Mouse (Mus musculus) myocyte (in vitro differentiated cells): ENCODE data around the gene Lsm2. TPM values are rescaled to one million over a fixed set of nuclear protein-coding genes. Genes with fewer than 3 reads are reported as not detected.

Source experiments
- H3K27me3 ChIP-seq: one replicate; pipeline ENCODE4 v1.6.1; 2011; ENCODE audit not compliant: control insufficient read depth, insufficient read depth, insufficient read length
- H3K36me3 ChIP-seq: one replicate; pipeline ENCODE4 v1.6.1; 2011; ENCODE audit not compliant: control insufficient read depth, insufficient read depth
- H3K4me2 ChIP-seq: one replicate; pipeline ENCODE4 v1.6.1; 2011; ENCODE audit warnings: low read depth, control low read depth
- H3K4me3 ChIP-seq: one replicate; pipeline ENCODE4 v1.5.1; 2011; ENCODE audit warnings: mild to moderate bottlenecking, control low read depth, moderate library complexity
- H3K79me2 ChIP-seq: one replicate; pipeline ENCODE4 v1.6.1; 2011; ENCODE audit not compliant: control insufficient read depth, insufficient read depth
- H3ac ChIP-seq: one replicate; pipeline ENCODE4 v1.6.1; 2011; ENCODE audit not compliant: control insufficient read depth, insufficient read length
- CEBPB ChIP-seq: IDR thresholded peaks from 2 replicates; pipeline ENCODE4 v1.6.1; 2011; ENCODE audit warnings: mild to moderate bottlenecking, moderate library complexity; ENCODE audit not compliant: poor library complexity, insufficient read depth, severe bottlenecking
- E2F4 ChIP-seq: IDR thresholded peaks from one replicate; pipeline ENCODE4 v1.6.1; 2011; ENCODE audit warnings: mild to moderate bottlenecking, control low read depth, moderate library complexity; ENCODE audit not compliant: insufficient read depth
- MAX ChIP-seq: IDR thresholded peaks from one replicate; pipeline ENCODE4 v1.6.1; 2011; ENCODE audit warnings: low read depth, mild to moderate bottlenecking, control low read depth
- MYOD1 ChIP-seq, 3 experiments: IDR thresholded peaks; one replicate each; pipeline ENCODE4 v1.6.1; 2011; ENCODE audit warnings: control low read depth in 2 of 3, low read depth in 2 of 3, mild to moderate bottlenecking in 2 of 3, moderate library complexity in 1 of 3; ENCODE audit not compliant: insufficient read length in 2 of 3, control insufficient read depth in 1 of 3
- MYOG ChIP-seq, 3 experiments: IDR thresholded peaks; one replicate each; pipeline ENCODE4 v1.6.1; 2011; ENCODE audit warnings: control low read depth in 2 of 3, low read depth in 2 of 3, mild to moderate bottlenecking in 2 of 3; ENCODE audit not compliant: insufficient read length in 2 of 3, control insufficient read depth in 1 of 3, insufficient read depth in 1 of 3
- POLR2A ChIP-seq: IDR thresholded peaks from one replicate; pipeline ENCODE4 v1.6.1; 2011; ENCODE audit warnings: low read depth, mild to moderate bottlenecking, control low read depth, moderate library complexity; ENCODE audit not compliant: insufficient read length
- POLR2AphosphoS2 ChIP-seq: IDR thresholded peaks from one replicate; pipeline ENCODE4 v1.6.1; 2011; ENCODE audit warnings: low read depth, control low read depth; ENCODE audit not compliant: insufficient read length
- REST ChIP-seq: IDR thresholded peaks from one replicate; pipeline ENCODE4 v1.6.1; 2011; ENCODE audit warnings: mild to moderate bottlenecking, control low read depth, moderate library complexity; ENCODE audit not compliant: insufficient read depth, insufficient read length
- SRF ChIP-seq: IDR thresholded peaks from one replicate; pipeline ENCODE4 v1.6.1; 2011; ENCODE audit warnings: low read depth; ENCODE audit not compliant: control insufficient read depth, insufficient read length
- TCF12 ChIP-seq: IDR thresholded peaks from one replicate; pipeline ENCODE4 v1.6.1; 2011; ENCODE audit warnings: mild to moderate bottlenecking, control low read depth; ENCODE audit not compliant: poor library complexity, insufficient read depth, severe bottlenecking
- TCF3 ChIP-seq: IDR thresholded peaks from one replicate; pipeline ENCODE4 v1.6.1; 2011; ENCODE audit warnings: low read depth, control low read depth; ENCODE audit not compliant: insufficient read length
- USF1 ChIP-seq: IDR thresholded peaks from one replicate; pipeline ENCODE4 v1.6.1; 2011; ENCODE audit warnings: low read depth, mild to moderate bottlenecking, control low read depth, moderate library complexity
- polyA plus RNA-seq: library from polyadenylated mRNA; unstranded; fragments of >200 nt; fragmentation: generic; extraction: Trizol; gene quantifications from one replicate; pipeline ENCODE4 v1.2.1, GENCODE M21; 2012; ENCODE audit warnings: missing spikeins

Gene Lsm2
- polyA plus RNA-seq, 1 experiment, result 52.3 TPM

DNA sequence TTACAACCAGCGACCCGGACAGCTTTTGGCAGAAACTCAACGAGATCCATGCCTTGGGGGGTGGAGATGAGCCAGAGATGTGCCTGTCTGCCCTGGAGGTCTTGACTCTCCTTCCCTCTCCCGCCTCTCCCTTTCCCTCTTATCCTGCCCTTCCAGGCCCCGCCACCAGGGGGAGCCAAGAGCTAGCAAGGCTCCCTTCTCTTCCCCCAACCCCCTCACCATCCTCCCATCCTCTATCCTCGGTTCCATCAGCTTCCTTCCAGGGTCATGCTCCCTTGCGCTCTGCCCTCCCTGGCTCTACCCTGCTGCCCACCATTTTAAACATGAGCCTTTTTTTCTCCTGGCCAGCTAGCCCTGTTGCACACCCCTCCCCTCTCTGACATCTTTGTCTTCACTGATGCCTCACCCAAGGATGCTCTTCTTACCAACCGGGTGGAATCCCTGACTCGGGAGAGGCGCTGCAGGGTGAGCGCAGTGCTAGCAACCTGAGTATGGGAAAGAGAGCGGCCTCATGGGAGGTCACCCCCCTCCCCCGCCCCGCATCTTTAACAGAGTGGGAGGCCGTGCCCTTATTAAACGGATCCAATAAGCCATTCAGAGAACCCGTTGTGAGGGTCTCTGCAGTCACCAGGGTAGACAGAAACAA lies 39.6 kb downstream of the Lsm2 start:
- Histone ChIP-seq H3K4me3 (no peak overlapping the region), H3K27me3 (no peaks in the 10 kb centered on the region), H3K36me3 (no peaks in the 10 kb centered on the region), H3K79me2 (no peaks in the 10 kb centered on the region), H3ac (no peak overlapping the region), H3K4me2 (no peak overlapping the region)
- no peak for TF ChIP-seq TCF3
- TF ChIP-seq SRF, result no peak
- TF ChIP-seq USF1, result no peak
- TF ChIP-seq POLR2AphosphoS2, result no peak
- TF ChIP-seq POLR2A, result no peak
- no peak for TF ChIP-seq E2F4
- no peak for TF ChIP-seq CEBPB
- no peak for TF ChIP-seq MYOD1 (IDR thresholded peaks at IDR 0.05; ENCODE audit: control insufficient read depth in 1 of 3, insufficient read length in 2 of 3, low read depth in 2 of 3)
- TF ChIP-seq REST, result no peak
- no peak for TF ChIP-seq MYOG (IDR thresholded peaks at IDR 0.05; ENCODE audit: control insufficient read depth in 1 of 3, insufficient read depth in 1 of 3, insufficient read length in 2 of 3, low read depth in 2 of 3)
- TF ChIP-seq MAX, result no peak

DNA sequence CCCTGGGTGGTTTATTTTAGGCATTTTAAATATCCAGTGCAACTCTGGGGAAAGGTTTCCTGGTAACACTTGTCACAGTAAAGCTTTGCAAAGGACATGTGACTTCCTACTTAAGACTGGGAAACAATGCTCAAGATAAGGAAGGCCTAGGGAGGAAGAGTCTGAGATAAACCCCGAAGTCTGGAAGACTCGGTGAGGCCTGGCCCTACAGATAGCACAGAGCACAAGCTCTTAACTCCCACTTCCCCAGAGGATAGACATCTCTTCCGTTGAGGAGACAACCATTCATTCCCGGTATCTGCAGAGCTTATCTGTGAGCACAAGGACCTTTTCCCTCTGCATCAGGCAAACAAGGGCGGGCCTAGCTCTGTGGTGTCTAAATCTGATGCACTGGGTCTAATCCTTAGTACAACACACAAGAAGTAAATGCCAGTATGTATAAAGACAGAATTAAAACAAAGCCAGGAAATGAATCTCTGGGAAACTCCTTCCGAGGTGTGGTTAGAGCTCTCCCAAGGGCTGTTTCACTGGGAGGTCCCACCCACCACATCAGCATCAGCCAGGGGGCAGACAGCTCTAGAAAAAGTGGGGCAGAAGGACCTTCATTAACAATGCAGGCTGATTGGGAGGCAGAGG lies 40.3 kb downstream of the Lsm2 start:
- H3K4me2 ChIP-seq, result no peak overlapping the region
- H3K27me3 ChIP-seq, result no peaks in the 10 kb centered on the region
- H3K79me2 ChIP-seq, result no peaks in the 10 kb centered on the region
- no peaks in the 10 kb centered on the region for H3K36me3 ChIP-seq
- H3ac ChIP-seq, result no peak overlapping the region
- no peak for TF ChIP-seq CEBPB
- no peak for TF ChIP-seq MYOD1 (IDR thresholded peaks at IDR 0.05; ENCODE audit: control insufficient read depth in 1 of 3, insufficient read length in 2 of 3, low read depth in 2 of 3)
- TF ChIP-seq TCF12, result no peak
- no peak for TF ChIP-seq POLR2AphosphoS2
- TF ChIP-seq TCF3, result no peak
- TF ChIP-seq MYOG (IDR thresholded peaks at IDR 0.05; ENCODE audit: control insufficient read depth in 1 of 3, insufficient read depth in 1 of 3, insufficient read length in 2 of 3, low read depth in 2 of 3), result no peak
- no peak for TF ChIP-seq POLR2A
- TF ChIP-seq USF1, result no peak
- TF ChIP-seq E2F4, result no peak
- TF ChIP-seq MAX, result no peak
- TF ChIP-seq SRF, result no peak
- TF ChIP-seq REST, result no peak
- no peak overlapping the region for H3K4me3 ChIP-seq

DNA sequence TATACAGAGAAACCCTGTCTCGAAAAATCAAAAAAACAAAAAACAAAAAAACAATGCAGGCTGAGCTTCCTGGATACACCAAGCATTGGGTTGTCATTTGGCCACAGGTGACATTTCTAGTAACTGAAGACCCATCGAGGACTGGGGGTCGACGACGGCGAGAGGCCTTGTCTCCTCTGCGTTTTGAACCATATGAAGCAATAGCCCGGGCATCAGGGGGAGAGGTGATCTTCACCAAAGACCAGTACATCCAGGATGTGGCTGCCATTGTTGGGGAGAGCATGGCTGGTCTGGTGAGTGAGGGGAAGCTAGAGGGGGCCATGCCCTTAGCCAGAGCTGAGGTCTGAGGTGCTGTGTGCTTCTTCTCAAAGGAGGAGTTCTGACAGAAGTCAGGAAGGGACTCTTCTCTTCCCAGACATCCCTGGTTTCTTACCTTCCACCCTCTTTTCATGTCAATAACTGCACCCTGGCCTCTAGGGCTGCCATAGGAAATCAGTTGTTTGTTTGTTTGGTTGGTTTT lies 40.9 kb downstream of the Lsm2 start:
- Histone ChIP-seq H3K27me3 (no peaks in the 10 kb centered on the region), H3K79me2 (no peaks in the 10 kb centered on the region), H3K36me3 (no peaks in the 10 kb centered on the region), H3ac (no peak overlapping the region), H3K4me3 (no peak overlapping the region), H3K4me2 (no peak overlapping the region)
- no peak for TF ChIP-seq SRF
- no peak for TF ChIP-seq POLR2A
- no peak for TF ChIP-seq MAX
- no peak for TF ChIP-seq E2F4

DNA sequence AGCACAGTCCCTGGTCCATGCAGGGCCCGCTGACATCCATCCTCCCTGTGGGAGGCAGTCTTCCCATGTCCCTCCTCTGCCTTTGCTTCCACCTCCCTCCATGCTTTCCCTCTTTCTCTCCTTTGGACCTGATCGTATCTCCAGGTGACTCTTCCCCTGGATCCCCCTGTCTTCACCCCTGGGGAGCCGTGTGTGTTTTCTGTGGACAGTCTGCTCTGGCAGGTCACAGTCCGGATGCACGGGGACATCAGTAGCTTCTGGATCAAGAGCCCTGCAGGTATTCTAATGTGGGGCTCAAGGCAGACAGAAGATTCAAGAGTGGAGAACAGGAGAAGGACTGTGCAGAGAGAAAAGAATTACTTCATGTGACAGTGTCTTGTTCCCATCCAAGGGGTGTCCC lies 41.6 kb downstream of the Lsm2 start:
- Histone ChIP-seq H3K27me3 (no peaks in the 10 kb centered on the region), H3K4me3 (no peak overlapping the region), H3ac (no peak overlapping the region), H3K79me2 (no peaks in the 10 kb centered on the region), H3K36me3 (no peaks in the 10 kb centered on the region), H3K4me2 (no peak overlapping the region)
- no peak for TF ChIP-seq SRF
- no peak for TF ChIP-seq REST
- TF ChIP-seq TCF12, result no peak
- TF ChIP-seq MAX, result no peak
- no peak for TF ChIP-seq MYOD1 (IDR thresholded peaks at IDR 0.05; ENCODE audit: control insufficient read depth in 1 of 3, insufficient read length in 2 of 3, low read depth in 2 of 3)
- no peak for TF ChIP-seq MYOG (IDR thresholded peaks at IDR 0.05; ENCODE audit: control insufficient read depth in 1 of 3, insufficient read depth in 1 of 3, insufficient read length in 2 of 3, low read depth in 2 of 3)
- no peak for TF ChIP-seq E2F4
- TF ChIP-seq USF1, result no peak
- TF ChIP-seq POLR2AphosphoS2, result no peak
- no peak for TF ChIP-seq TCF3
- no peak for TF ChIP-seq POLR2A
- no peak for TF ChIP-seq CEBPB

DNA sequence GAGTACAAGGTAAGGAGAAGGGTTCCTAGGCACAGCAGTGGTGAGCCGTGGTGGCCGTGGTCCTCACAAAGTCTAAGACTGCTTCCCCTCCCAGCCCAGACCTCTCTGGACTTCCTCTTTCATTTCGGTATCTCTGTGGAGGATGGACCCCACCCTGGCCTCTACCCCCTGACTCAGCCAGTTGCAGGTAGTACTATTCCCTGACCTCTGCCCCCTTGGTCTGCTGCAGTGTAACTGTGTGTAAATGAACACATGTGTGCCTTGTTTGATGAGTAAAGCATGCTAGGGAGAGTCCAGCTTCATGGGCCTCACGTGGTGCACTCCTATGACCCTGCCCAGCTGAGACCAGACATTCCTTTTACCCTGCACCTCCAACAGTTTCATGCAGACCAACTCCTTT lies 42.1 kb downstream of the Lsm2 start:
- TF ChIP-seq REST (no peak), CEBPB (no peak), USF1 (no peak), MYOD1 (IDR thresholded peaks at IDR 0.05; ENCODE audit: control insufficient read depth in 1 of 3, insufficient read length in 2 of 3, low read depth in 2 of 3) (no peak), E2F4 (no peak), MAX (no peak), TCF3 (no peak), POLR2AphosphoS2 (no peak), MYOG (IDR thresholded peaks at IDR 0.05; ENCODE audit: control insufficient read depth in 1 of 3, insufficient read depth in 1 of 3, insufficient read length in 2 of 3, low read depth in 2 of 3) (no peak), POLR2A (no peak), SRF (no peak), TCF12 (no peak)

More for the DNA sequence above, 42.1 kb downstream of the Lsm2 start:
- Histone ChIP-seq H3K79me2 (no peaks in the 10 kb centered on the region), H3K4me2 (no peak overlapping the region), H3K36me3 (no peaks in the 10 kb centered on the region), H3K27me3 (no peaks in the 10 kb centered on the region), H3ac (no peak overlapping the region), H3K4me3 (no peak overlapping the region)
